Mouse (Mus musculus): ENCODE measurements at regions not wholly inside any gene's neighbourhood (a gene's known extent, or its start where the extent isn't known, plus 50 kb on each side); places are given as distances from the start of the nearest gene placed in this dataset.

DNA sequence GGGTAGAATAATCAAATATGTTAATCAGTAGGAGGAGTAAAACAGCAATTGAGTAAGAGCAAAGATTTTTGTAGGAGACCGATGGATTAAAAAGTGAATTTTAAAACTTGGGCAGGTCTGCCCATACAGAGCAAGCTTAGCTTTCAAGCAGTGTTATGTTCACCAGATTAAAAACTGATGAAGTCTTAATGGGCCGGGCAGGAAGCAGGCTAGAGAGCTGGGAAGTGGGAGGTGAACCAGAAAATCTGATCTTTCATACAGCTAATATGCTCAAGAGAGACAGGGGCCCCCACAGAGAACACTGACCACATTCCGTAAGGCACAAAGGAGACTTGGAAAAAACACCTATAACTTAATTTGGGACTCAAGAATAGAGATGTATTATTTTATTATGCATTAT is 316.4 kb upstream of the Adgrl2 start:
- no peak for DNase-seq

DNA sequence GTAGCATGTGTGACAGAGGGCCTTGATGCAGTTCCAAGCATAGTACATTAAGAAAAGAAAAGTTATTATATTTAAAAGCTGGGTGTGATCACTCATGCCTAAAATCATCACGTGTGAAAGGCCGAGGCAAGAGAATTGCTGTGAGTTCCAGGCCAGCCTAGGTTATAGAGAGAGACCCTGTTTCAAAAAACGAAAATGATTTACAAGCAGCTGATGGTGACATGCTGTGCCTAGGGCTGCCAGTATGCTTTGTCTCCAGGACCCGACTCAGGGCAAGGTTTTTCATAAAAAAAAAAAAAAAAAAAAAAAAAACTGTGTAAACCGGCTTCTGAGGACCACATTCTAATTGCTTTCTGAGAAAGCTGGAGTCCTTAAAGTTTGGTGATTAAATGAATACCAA is 315.9 kb upstream of the Adgrl2 start:
- no peak for DNase-seq

DNA sequence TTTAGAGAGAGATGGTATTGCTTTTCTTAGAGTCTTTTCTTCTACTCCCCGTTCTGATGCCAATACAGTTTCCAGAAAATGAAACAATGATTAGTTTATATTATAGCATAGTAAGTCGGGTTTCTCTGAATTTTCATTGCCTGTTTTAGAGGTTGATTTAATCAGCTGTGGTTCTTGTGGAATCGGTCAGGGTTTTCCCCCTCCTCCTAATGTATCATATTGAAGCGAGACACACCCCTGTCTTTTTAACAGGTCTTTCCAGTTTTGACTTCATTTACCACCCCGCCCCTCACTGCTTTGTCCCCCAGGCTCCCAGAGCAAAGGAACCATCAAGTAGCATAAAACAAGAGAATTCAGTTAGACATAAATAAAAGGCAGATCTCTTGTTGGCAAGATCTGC is 315.1 kb upstream of the Adgrl2 start:
- no peak for DNase-seq

DNA sequence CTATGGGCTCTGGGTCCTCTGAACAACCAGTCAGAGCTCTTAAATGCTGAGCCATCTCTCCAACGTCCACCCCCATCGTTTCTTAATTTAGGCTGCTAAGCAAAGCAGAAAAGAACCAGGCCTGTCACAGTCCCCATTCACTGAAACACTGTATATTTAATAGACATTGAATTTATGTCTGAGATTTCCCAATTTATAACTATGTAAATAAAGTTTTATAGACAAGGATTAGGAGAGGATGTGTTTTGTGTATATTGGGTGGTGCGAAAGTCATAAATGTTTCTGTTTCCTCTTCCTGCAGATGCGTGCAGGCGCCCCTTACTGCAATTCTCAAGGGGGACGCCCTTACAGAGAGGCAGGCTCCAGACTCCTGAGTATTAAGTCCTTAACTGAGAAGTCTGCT is 314.7 kb upstream of the Adgrl2 start:
- DNase-seq: peak; percentile 52

DNA sequence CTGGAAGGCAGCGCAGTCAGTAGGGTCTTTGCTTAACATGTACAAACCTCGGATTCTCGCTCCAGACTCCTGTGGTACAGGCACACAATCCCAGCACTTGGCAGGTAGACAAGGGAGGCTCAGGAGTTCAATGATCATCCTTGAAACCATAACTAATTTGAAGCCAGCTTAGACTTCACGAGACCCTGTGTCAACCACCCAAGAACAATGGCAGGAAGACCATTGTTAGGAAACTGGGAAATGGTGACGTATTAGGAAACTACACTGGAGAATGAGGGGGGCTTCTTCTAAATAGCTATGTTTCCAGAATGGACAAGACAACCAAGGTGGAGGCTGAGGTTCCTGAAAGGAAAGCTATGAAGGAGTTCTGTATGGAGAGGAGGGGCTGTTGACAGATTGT is 313.1 kb upstream of the Adgrl2 start:
- DNase-seq: peak; percentile 25

DNA sequence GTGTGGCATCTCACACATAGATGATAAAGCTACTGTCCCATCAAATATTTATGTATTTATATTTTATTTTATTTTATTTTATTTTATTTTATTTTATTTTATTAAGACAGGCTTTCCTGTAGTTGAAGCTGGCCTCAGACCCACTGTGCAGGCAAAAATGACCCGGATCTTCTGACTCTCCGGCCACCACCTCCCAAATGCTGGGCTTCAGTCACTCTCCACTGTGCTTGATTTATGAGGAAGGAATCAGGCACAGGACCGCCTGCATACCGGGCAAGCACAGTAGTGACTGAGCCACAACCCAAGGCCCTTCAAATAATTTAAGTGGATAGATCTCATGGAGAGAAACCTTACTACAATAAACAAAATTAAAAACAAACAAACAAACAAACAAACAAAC is 309.6 kb upstream of the Adgrl2 start:
- no peak for DNase-seq

DNA sequence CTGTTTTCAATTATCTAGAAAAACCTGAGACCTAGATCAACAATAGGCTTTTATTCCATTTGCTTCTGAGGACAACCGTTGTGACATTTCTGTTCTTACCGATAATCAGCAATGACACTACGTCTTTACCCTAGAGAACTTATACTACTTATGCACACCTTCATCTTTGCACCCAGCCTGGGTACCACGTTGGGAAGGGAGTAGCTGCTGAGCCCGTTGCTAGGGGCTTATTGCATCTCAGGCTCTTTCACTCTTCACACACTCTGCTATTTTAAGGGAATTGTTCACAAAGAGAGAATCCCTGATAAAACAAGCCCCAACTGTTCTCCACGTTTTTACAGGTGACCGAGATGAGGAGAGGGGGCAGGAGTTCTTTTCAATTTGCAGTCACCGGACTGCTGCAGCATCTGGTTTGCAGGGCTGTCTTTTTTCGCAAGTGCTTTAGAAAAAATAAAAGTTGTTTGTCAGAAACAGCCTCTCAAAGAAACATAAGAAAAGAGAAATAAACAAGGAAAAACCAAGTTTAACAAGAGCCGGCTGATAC is 306.1 kb upstream of the Adgrl2 start:
- no peak for DNase-seq

DNA sequence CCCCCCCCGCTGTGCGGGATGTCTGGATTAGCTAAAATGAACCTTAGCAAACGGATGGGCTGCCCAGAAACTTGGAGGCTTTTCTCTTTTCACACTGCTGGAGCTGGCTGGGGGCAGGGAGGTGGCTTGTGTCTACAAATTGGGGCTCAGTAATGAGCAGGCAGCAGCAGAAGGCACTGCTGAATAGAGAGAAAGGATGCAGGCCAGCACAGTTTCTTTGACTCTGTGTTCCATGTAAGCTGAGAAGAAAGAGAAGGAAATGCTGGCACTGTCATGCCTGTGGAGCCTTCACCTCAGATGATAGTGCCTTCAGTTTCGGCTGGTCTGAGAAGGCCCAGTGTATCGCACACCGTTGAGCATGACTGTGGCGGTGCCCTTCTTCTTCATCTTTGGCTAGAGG is 305.6 kb upstream of the Adgrl2 start:
- no peak for DNase-seq

DNA sequence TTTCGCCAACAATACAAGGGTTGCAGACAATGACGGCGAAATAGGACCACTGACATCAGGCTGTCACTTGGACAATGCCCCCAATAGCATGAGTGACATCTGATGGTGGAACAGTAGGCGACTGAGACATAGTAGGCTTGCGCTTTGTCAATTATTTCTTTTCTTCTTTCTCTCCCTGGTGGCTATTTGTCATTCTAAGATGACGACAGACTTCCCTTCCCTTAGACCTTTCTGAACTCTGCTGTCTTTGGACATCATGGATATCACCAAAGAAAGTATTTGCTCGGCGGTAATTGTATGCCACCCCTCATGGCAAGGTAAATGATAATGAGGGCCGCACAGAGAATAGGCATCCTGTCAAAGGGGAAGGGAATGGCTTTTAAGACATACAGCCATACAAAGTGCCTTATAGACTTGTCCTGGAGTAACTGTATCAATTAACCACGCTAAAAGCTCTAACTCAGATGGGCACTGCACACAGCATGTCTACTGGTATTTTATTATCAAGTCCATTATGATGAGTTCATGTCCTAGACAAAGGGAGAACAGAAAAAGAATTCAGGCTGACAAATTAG is 305.0 kb upstream of the Adgrl2 start:
- DNase-seq: no peak

DNA sequence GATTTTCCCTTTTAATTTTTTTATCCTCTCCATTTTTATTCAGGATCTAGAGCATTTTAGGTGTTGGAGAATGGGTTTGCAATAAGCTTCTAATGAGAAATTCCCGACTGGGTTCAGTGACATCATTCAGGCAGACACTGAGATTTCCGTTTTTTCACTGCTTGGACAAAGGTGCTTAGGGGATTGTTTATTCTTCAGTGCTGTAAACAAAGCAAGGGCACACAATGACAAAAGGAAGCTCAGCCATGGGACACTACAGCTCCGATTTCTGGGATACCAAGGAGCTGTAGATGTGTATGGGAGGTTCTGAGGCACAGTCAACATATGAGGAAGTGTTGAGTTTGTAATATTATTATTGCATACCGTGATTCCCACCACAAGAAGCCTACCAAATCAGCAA is 304.1 kb upstream of the Adgrl2 start:
- peak; percentile 31 for DNase-seq

DNA sequence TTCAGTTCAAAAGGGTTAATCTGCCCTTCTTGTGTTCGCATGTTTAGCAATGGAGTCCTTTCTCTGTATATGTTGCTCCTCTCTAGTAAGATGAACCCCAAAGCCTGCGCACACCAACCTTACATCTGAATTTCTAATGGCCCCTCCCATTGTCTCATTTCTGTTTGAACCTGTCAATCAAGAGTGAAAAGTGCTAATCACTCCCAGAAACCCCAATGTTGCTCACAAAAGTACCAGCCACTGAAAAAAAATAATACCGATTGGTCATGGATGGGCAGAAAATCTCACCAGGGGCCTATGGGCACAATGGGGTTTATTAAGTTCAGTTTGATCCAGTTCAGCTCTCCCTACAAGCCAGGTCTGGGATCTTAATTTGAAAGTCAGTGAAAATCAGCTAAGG is 302.1 kb upstream of the Adgrl2 start:
- DNase-seq: no peak

DNA sequence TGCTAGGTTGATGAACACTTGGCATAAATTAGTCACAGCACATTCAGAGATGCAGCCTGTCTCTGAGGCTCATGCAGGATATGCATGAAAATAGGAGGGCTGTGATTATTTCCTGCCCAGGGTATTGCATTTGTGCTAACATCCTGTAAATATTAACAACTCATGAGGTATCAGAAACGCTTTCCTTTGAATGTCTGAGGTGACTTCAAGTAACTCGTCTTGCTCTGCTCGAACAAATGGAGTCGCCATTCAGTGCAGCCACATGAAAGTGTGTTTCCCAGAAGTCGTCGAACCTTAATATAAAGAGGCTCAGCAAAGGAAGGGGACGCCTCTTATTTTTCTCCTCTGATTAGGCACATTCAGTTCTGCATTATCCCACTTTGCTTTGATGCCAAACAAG is 301.1 kb upstream of the Adgrl2 start:
- no peak for DNase-seq

DNA sequence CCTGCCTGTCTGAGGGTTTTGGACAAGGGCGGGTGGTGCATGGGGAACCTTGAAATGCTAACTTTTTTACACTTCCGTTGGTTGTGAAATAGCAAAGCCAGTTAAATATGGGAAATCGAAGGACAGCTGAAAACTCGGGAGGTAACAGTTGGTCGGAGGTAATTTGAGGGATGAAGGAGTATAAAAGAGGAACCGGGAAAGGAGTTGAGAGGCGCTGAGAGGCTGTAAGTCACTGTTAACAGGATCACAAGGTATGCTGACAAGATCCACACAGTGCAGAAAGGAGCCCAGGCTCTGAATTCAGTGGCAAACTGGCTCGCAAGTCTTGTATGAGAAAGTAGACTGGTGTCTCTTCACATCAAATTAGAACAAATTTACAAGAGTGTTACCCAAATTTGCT is 299.9 kb upstream of the Adgrl2 start:
- no peak for DNase-seq

DNA sequence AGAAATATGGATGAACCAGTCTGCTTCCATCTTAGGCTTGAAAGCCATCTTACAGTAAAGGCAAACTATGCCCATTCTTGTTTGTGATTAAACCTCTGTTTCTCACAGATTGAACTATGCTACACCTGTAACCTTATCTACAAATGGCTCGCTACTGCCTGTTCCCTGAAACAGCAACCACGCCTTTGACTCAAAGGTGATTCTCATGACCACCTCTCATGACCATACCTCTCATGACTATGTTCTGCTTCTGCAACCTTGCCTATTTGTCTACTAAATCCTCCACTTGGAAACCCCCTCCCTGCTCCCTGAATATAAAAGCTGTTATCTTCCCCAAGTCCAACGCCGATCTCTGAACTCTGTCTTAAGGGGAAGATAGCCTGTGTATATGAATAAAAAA is 296.7 kb upstream of the Adgrl2 start:
- no peak for DNase-seq

DNA sequence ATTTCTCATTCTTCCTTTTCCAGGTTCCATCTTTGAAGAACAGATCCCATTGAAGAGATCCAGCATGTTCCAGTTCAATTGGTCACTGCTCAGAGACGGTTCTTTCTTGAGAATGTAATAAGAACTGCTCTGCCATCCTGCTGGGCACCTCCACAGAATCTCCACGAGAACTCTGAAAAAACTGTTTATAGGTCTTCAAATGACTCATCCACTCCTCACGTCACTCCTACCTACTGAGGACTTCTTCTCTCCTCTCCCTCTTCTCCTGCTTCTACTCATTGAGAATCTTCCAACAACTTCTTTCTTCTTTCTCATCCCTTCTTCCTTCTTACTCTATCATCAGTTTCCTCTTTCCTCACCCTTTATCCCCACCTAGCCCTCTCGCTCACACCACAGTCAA is 294.6 kb upstream of the Adgrl2 start:
- DNase-seq: no peak

DNA sequence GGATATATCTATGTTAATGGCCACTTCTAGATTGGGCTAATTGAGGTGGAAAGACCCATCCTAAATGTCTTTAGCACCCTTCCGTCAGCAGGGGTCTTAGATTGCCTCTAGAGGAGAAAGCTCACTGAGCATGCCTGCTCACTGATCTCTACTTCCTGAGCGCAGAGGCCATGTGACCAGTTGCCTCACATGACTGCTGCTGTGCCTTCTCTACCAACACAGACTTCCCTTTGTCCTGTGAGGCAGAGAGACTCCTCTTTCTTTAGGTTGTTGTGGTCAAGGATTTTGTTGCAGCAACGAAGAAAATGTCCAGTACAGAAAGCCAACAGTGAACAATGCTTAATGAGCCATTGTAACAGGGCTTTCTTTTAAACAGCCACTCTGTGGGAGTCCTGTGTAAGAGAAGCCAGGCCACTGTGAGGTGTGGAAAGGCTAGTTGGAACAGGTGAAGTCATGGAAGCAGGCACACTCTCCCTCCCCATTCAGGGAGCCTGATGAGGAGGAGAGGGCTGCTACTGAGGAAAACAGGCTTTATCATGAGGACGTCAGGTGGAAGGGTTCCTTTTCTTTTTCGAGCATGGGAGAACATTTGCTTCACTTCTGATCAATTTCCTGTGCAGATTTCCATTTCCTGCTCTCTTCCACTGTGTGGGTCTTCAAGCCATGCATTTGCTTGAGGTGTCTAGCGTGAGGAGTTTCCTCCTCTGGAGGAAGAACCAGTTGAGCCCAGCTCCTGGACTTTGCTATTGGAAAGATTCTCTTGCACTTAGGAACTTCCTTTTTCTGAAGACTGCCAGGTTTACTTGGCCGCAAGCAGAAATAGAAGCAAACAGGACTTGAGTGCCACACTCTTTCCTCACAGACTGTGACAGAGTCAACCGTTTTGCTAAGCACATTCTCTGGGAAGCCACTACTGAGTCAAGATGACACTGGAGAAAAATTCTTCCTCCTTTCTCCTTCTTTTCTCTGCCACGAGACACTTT is 290.7 kb upstream of the Adgrl2 start:
- DNase-seq: no peak

DNA sequence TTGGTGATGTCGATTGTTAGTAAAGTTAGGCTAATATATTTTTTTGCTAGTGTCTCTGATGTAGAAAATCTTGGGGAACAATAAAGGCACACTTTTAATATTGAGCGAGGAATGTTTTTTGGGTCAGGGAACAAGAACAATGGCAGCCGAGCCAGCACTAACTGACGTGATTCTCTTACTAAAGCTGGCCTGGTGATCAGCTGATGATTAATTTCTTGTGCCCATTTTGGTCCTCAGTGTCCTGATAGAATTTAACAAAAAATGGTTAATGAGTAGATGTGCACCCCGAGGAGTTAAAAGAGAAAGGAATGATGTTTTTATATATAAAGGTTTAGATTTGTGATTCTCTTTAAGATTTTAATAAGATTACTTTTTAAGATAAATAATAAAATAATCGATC is 289.0 kb upstream of the Adgrl2 start:
- DNase-seq: no peak

DNA sequence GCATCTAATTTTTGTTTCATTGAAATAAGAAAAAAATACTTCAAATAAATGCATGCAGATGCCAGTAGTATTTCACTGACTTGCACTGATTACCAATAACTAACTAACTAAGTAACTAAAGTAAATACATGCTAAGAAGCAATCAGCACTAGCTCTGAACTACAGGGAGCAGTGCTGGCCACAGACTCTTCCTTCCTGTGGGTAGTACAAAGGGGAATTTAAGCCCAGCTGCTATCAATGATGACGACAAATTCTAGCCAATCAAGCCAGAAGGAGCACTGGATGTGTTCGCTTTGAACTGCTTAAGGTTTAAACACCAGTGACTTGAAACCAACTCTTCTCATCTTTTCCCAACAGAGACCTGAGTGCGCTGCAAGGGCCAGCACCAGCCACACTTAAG is 287.5 kb upstream of the Adgrl2 start:
- no peak for DNase-seq

DNA sequence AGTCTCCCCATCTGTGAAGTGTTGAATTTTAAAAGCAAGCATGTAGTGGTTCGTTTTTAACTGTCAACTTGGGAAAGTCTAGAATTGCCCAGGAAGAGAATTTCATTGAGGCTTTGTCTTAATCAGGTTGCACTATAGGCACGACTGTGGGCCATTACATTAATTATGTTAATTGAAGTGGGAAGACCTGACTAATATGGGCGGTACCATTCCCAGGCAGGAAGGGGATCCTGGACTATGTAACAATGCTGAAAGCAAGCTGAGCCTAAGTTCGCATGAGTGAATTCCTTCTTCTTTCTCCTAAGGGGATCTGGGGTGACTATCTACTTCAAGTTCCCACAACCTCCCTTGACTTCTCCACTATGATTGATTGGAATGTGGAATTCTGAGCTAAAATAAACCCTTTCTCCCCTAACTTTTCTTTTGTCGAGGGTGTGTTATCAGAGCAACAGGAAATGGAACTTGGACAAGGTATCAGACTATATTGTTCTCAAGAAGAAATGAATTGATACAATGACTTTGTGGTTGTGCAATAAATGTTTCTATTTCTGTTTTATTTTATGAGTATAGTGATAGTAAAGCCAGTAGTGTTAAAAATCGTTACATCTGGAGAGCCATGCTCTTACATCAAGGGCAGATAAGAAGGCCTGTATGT is 285.2 kb upstream of the Adgrl2 start:
- no peak for DNase-seq

DNA sequence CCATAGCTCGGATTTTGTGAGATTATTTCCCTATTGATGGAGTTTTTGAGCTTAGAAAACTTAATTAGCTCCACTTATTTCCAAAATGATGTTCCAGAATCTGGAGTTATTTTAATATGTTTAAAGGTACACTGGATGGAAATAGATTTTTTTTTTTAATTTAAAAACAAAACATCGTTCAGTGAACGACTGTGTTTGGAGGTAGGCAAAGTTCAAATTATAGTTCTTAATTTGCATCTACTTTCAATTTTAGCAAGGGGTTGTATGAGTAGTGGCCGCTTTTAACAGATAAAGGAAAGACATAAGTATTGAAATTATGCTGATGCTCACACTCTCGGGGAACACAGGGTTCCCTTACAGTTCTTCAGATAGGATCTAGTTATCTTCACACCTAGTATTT is 284.6 kb upstream of the Adgrl2 start:
- no peak for DNase-seq

DNA sequence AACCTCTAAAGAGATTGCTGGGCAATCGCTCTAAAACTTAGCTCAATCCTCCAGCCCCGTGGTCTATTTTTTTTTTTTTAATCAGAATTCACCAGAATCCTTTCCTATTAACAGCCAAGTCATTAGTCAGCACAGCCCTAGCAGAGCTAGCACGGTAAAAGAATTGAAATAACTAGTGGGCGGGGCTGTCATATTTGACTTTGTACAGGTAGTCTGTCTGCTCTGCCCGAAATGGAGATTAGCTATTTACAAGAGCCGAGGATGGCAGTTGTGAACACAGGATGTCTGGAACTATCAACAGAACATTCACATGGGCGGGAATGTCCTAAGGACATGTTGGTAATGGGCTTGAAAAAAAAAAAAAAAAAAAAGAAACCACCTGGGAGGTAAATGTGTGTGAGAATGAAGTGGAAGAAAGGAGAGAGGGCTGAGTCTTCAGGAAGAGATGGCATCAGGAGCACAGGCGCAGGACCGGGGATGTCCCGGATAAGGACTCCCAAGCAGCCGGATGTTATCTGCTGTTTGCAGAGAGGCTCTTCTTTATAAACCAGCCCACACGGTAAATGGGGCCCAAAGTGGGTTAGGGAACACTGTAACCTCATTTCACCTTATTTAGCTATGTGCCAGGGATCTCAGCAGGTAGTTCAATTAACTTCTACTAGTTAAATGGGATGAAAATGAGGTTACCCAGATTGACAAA is 283.8 kb upstream of the Adgrl2 start:
- DNase-seq: no peak

DNA sequence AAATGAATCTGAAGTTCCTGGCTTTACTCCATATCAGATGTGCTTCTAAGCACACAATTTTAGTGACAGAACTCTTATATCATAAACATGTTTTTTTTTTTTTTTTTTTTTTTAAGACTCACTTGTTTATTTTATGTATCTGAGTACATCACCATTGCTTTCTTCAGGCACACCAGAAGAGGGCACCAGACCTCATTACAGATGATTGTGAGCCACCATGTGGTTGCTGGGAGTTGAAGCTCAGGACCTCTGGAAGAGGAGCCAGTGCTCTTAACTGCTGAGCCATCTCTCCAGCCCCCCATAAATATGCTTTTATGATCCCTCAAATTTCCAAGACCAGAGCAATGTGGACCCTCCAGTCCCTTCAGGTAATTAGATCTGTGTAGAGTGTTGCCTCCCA is 280.1 kb upstream of the Adgrl2 start:
- DNase-seq: no peak

DNA sequence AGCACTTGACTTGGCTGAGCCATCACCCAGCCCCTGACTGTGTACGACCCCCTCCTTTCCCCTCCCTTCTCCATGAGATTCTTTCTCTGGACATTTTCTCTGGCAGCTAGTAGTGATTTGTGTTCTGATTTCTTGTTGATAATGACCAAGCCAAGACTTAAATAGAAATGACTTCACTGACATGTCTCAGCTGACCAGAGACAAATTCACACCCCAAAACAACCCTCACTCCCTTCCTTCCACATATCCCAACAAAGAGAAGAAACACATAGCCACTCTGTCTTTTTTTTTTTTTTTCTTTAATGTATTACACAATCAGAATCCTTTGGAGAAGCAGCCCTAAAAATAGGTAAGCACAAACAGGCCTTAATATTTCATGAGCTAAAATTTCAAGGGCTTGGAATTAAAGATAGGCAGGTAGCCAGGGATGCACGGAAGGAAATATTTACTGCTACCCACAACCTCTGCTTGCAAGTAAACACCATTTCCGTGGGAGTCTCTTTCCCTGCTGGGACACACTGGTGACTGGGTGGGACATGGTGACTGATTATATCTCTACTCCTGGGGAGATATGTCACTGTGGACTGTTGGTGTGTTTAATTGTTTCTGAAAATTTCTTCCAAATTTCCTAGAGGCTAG is 272.1 kb upstream of the Adgrl2 start:
- peak; percentile 57 for DNase-seq

All from lung, postnatal 10 days (tissue).